Mouse (Mus musculus) spleen, adult 2 months (tissue): ENCODE measurements around the gene Acvr2a. TPM values are rescaled to one million over a fixed set of nuclear protein-coding genes. Genes with fewer than 3 reads are reported as not detected.
A peak's percentile ranks its signal among the peaks of the same experiment; 100 is the strongest.

ENCODE experiments used
- DNase-seq, 2 experiments: peaks; one replicate each; pipeline versions ENCODE4 v3.0.0 to v3.0.0-alpha.2; 2012 to 2021; ENCODE audit warnings: low spot score in 2 of 2, low read depth in 1 of 2
- H3K27ac ChIP-seq: fragments of 200-500 bp; 2 replicates; pipeline ENCODE4 v1.5.1; 2012; ENCODE audit warnings: low read length, inconsistent platforms; ENCODE audit not compliant: insufficient read depth
- H3K27me3 ChIP-seq: fragments of 200-500 bp; 2 replicates; pipeline ENCODE4 v1.6.1; 2012; ENCODE audit warnings: mild to moderate bottlenecking, moderate library complexity, low read length, inconsistent platforms; ENCODE audit not compliant: control insufficient read depth, insufficient read depth
- H3K36me3 ChIP-seq: fragments of 200-500 bp; 2 replicates; pipeline ENCODE4 v1.6.1; 2012; ENCODE audit warnings: mild to moderate bottlenecking, low read length, inconsistent platforms; ENCODE audit not compliant: control insufficient read depth, insufficient read depth
- H3K4me1 ChIP-seq: fragments of 200-500 bp; 2 replicates; pipeline ENCODE4 v1.6.1; 2011; ENCODE audit warnings: inconsistent platforms; ENCODE audit not compliant: control insufficient read depth, insufficient read depth, insufficient read length
- H3K4me3 ChIP-seq: fragments of 200-500 bp; 2 replicates; pipeline ENCODE4 v1.5.1; 2011; ENCODE audit warnings: mild to moderate bottlenecking, inconsistent platforms; ENCODE audit not compliant: insufficient read depth, insufficient read length; ENCODE audit errors: extremely low read depth
- CTCF ChIP-seq: fragments of 200-500 bp; IDR thresholded peaks from 2 replicates; pipeline ENCODE4 v1.5.1; 2011; ENCODE audit warnings: mild to moderate bottlenecking, inconsistent platforms; ENCODE audit not compliant: insufficient read depth, insufficient read length, insufficient replicate concordance; ENCODE audit errors: extremely low read depth
- POLR2A ChIP-seq: fragments of 200-500 bp; IDR thresholded peaks from 2 replicates; pipeline ENCODE4 v1.6.1; 2011; ENCODE audit warnings: low read depth, low read length, inconsistent platforms
- WGBS: fragments of 180-500 bp; shearing (Covaris S2); methylation state at CpG from one replicate; pipeline ENCODE4 v1.1.7; 2018; 5-methylcytosine and 5-hydroxymethylcytosine counted together
- polyA plus RNA-seq: library from polyadenylated mRNA; depleted of rRNA; stranded (reverse); fragments of >200 nt; gene quantifications from 2 replicates; pipeline ENCODE4 v1.2.3, GENCODE M21; 2012

Acvr2a gene
- polyA plus RNA-seq, 1 experiment, result 0.75 TPM

- TF ChIP-seq POLR2A (no peak), CTCF (no peak)
- Histone ChIP-seq H3K36me3 (no peaks in the 10 kb centered on the region), H3K27ac (no peak overlapping the region), H3K4me3 (no peak overlapping the region), H3K27me3 (no peaks in the 10 kb centered on the region), H3K4me1 (no peaks in the 10 kb centered on the region)
- WGBS, result 86% methylated on average over 5 of the region's 5 CpGs
- DNase-seq, result no peak
Observed at GRCm38 (mm10) chr2:48868199-48868913, 54.4 kb downstream of the Acvr2a start.

- no peak overlapping the region for H3K27ac ChIP-seq
- DNase-seq, result peak; percentile 9 to 11
- no peaks in the 10 kb centered on the region for H3K4me1 ChIP-seq
- H3K27me3 ChIP-seq, result no peaks in the 10 kb centered on the region
- TF ChIP-seq CTCF (no peak), POLR2A (no peak)
- no peaks in the 10 kb centered on the region for H3K36me3 ChIP-seq
- H3K4me3 ChIP-seq, result no peak overlapping the region
Observed at GRCm38 (mm10) chr2:48885945-48886344, 72.0 kb downstream of the Acvr2a start.

GRCm38 (mm10) chr2:48895186-48895585, 81.3 kb downstream of the Acvr2a start:
- Histone ChIP-seq H3K27me3 (no peaks in the 10 kb centered on the region), H3K36me3 (0 out of 2 replicates have a peak, but pooled peaks cover 1% of the 10 kb centered on the region), H3K4me3 (no peak overlapping the region), H3K4me1 (no peaks in the 10 kb centered on the region), H3K27ac (no peak overlapping the region)
- no peak for TF ChIP-seq CTCF
- TF ChIP-seq POLR2A, result no peak
- 90% methylated on average over 3 of the region's 3 CpGs for WGBS
- DNase-seq, result no peak

- Histone ChIP-seq H3K4me3 (no peak overlapping the region), H3K27ac (no peak overlapping the region), H3K27me3 (no peaks in the 10 kb centered on the region), H3K4me1 (no peaks in the 10 kb centered on the region), H3K36me3 (peaks cover 21% of the 10 kb centered on the region)
- WGBS, result 47% methylated on average over 2 of the region's 2 CpGs
- no peak for DNase-seq
- TF ChIP-seq CTCF (no peak), POLR2A (no peak)
Observed at GRCm38 (mm10) chr2:48908866-48909265, 95.0 kb downstream of the Acvr2a start.

GRCm38 (mm10) chr2:48914185-48914584, 100.3 kb downstream of the Acvr2a start:
- 71% methylated on average over 1 of the region's 1 CpGs for WGBS
- Histone ChIP-seq H3K4me1 (no peaks in the 10 kb centered on the region), H3K27ac (no peak overlapping the region), H3K4me3 (no peak overlapping the region), H3K27me3 (no peaks in the 10 kb centered on the region), H3K36me3 (peaks cover 15% of the 10 kb centered on the region)
- TF ChIP-seq POLR2A, result no peak
- no peak for TF ChIP-seq CTCF
- no peak for DNase-seq

- Histone ChIP-seq H3K4me3 (no peak overlapping the region), H3K36me3 (peaks cover 15% of the 10 kb centered on the region), H3K27me3 (no peaks in the 10 kb centered on the region), H3K27ac (no peak overlapping the region), H3K4me1 (no peaks in the 10 kb centered on the region)
- TF ChIP-seq POLR2A, result no peak
- TF ChIP-seq CTCF, result no peak
- DNase-seq, result no peak
Observed at GRCm38 (mm10) chr2:48915832-48916231, 101.9 kb downstream of the Acvr2a start.

GRCm38 (mm10) chr2:48935058-48935457, 121.1 kb downstream of the Acvr2a start:
- Histone ChIP-seq H3K27me3 (no peaks in the 10 kb centered on the region), H3K4me3 (no peak overlapping the region), H3K4me1 (no peaks in the 10 kb centered on the region), H3K36me3 (peaks cover 11% of the 10 kb centered on the region), H3K27ac (no peak overlapping the region)
- no peak for TF ChIP-seq CTCF
- no peak for TF ChIP-seq POLR2A
- 69% methylated on average over 2 of the region's 2 CpGs for WGBS
- DNase-seq, result no peak

- Histone ChIP-seq H3K4me3 (no peak overlapping the region), H3K27me3 (no peaks in the 10 kb centered on the region), H3K36me3 (no peaks in the 10 kb centered on the region), H3K4me1 (no peaks in the 10 kb centered on the region), H3K27ac (no peak overlapping the region)
- no peak for TF ChIP-seq POLR2A
- TF ChIP-seq CTCF, result no peak
- WGBS, result 58% methylated on average over 3 of the region's 3 CpGs
- DNase-seq, result no peak
Observed at GRCm38 (mm10) chr2:48947761-48948160, 133.9 kb downstream of the Acvr2a start.
